Mouse (Mus musculus) ZHBTc4 (cell line): ENCODE results near the gene Setd1b.
A peak's percentile ranks its signal among the peaks of the same experiment; 100 is the strongest.

Experiments
- DNase-seq: peaks from one replicate; pipeline ENCODE4 v3.0.0-alpha.2; 2011; ENCODE audit warnings: low read depth, low spot score

The Setd1b gene

GRCm38 (mm10) chr5:123159866-123160265 is 17.9 kb downstream of the Setd1b start:
- DNase-seq: no peak

GRCm38 (mm10) chr5:123160341-123160740 is 18.3 kb downstream of the Setd1b start:
- DNase-seq: no peak

GRCm38 (mm10) chr5:123162942-123163341 is 20.9 kb downstream of the Setd1b start:
- DNase-seq: peak; percentile 84

- no peak for DNase-seq
These were observed 24.4 kb downstream of the Setd1b start for GRCm38 (mm10) chr5:123166437-123166836.

GRCm38 (mm10) chr5:123167591-123167990 is 25.6 kb downstream of the Setd1b start:
- no peak for DNase-seq

- no peak for DNase-seq
These were observed 27.3 kb downstream of the Setd1b start, which contains the start of gene Psmd9 for GRCm38 (mm10) chr5:123169284-123169683. Psmd9 (plus strand) TSS chr5:123169413.

GRCm38 (mm10) chr5:123170365-123170764 is 28.4 kb downstream of the Setd1b start:
- DNase-seq: no peak

- peak; percentile 95 for DNase-seq
These were observed 29.8 kb downstream of the Setd1b start for GRCm38 (mm10) chr5:123171646-123172350.

GRCm38 (mm10) chr5:123178792-123179191 is 36.8 kb downstream of the Setd1b start:
- DNase-seq: no peak

- no peak for DNase-seq
These were observed 38.4 kb downstream of the Setd1b start for GRCm38 (mm10) chr5:123180390-123180789.

GRCm38 (mm10) chr5:123181536-123181935 is 39.5 kb downstream of the Setd1b start:
- no peak for DNase-seq

GRCm38 (mm10) chr5:123182651-123183050 is 40.7 kb downstream of the Setd1b start, which contains the start of gene Hpd:
Hpd (minus strand) TSS chr5:123182727.
- DNase-seq: no peak

- no peak for DNase-seq
These were observed 44.0 kb downstream of the Setd1b start for GRCm38 (mm10) chr5:123185966-123186365.

- DNase-seq: no peak
These were observed 45.3 kb downstream of the Setd1b start for GRCm38 (mm10) chr5:123187306-123187705.

- no peak for DNase-seq
These were observed 48.9 kb downstream of the Setd1b start for GRCm38 (mm10) chr5:123190912-123191311.

- no peak for DNase-seq
These were observed 49.4 kb downstream of the Setd1b start for GRCm38 (mm10) chr5:123191427-123191826.

- peak; percentile 29 for DNase-seq
These were observed 50.7 kb downstream of the Setd1b start for GRCm38 (mm10) chr5:123192606-123193150.

- DNase-seq: no peak
These were observed 51.4 kb downstream of the Setd1b start for GRCm38 (mm10) chr5:123193436-123193835.

GRCm38 (mm10) chr5:123194856-123195255 is 52.9 kb downstream of the Setd1b start:
- DNase-seq: no peak

- DNase-seq: no peak
These were observed 53.6 kb downstream of the Setd1b start for GRCm38 (mm10) chr5:123195500-123196000.

- no peak for DNase-seq
These were observed 54.8 kb downstream of the Setd1b start for GRCm38 (mm10) chr5:123196746-123197145.

- no peak for DNase-seq
These were observed 56.5 kb downstream of the Setd1b start for GRCm38 (mm10) chr5:123198523-123198922.
